Mouse (Mus musculus): ENCODE data around the gene Noxo1. TPM values are rescaled to one million over a fixed set of nuclear protein-coding genes. Genes with fewer than 3 reads are reported as not detected.

The Noxo1 gene
- polyA plus RNA-seq, 1 experiment: 0.89 TPM

GRCm38 (mm10) chr17:24671346-24671745 is 24.7 kb upstream of the Noxo1 start:
- TF ChIP-seq GATA1 (IDR thresholded peaks at IDR 0.05; ENCODE audit: low read length): no peak

GRCm38 (mm10) chr17:24672141-24672540 is 23.9 kb upstream of the Noxo1 start:
- no peak for TF ChIP-seq GATA1 (IDR thresholded peaks at IDR 0.05; ENCODE audit: low read length)

DNA sequence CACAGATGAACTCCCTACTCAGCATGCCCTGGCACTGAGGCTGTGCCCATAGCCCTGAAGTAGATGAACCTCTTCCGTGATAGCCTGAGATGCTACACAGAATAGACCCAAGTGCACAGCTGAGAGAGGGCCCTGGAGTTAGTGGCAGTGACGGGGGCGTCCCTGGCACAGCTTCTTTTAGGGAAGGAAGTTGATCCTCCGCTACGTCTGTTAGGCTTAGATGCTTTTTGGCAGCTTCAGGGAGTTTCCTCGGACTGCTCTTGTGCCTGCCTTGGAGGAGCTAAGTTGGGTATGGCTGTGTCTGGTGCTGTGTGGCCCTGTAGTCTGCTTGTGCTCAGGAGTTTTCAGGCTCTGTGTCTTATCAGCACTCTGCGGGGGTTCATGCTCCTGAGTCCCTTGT is 21.8 kb upstream of the Noxo1 start:
- no peak for TF ChIP-seq GATA1 (IDR thresholded peaks at IDR 0.05; ENCODE audit: low read length)

- no peak for TF ChIP-seq GATA1 (IDR thresholded peaks at IDR 0.05; ENCODE audit: low read length)
Measured at GRCm38 (mm10) chr17:24676187-24676586, 19.8 kb upstream of the Noxo1 start.

- no peak for TF ChIP-seq GATA1 (IDR thresholded peaks at IDR 0.05; ENCODE audit: low read length)
Measured at GRCm38 (mm10) chr17:24676877-24677276, 19.2 kb upstream of the Noxo1 start.

- TF ChIP-seq GATA1 (IDR thresholded peaks at IDR 0.05; ENCODE audit: low read length): no peak
Measured at GRCm38 (mm10) chr17:24677500-24678080, 18.4 kb upstream of the Noxo1 start.

GRCm38 (mm10) chr17:24686514-24686913 is 9.5 kb upstream of the Noxo1 start:
- TF ChIP-seq GATA1 (IDR thresholded peaks at IDR 0.05; ENCODE audit: low read length): no peak

DNA sequence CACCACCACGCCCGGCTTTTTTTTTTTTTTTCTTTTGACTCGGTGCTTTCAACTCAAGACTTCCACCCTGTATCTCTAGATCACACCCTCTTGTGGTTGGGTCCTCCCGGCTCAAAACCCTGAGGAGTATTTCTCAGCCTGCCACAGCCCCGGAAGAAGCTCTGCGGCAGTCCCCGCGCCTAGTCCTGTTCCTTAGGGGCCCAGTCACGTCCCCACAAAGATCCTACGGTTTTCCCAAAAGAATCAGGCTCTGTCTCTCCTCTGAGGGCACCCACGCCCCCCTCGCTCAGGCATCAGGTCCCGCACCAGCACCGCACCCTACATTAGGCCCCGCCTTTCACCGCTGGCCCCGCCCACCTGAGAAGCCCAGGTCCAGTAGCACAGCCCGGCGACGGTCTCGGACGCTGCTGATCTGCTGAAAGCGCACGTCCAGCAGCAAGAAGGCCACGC is 8.9 kb upstream of the Noxo1 start:
- no peak for TF ChIP-seq GATA1 (IDR thresholded peaks at IDR 0.05; ENCODE audit: low read length)

- no peak for TF ChIP-seq GATA1 (IDR thresholded peaks at IDR 0.05; ENCODE audit: low read length)
Measured at GRCm38 (mm10) chr17:24687599-24687998, 8.4 kb upstream of the Noxo1 start.

DNA sequence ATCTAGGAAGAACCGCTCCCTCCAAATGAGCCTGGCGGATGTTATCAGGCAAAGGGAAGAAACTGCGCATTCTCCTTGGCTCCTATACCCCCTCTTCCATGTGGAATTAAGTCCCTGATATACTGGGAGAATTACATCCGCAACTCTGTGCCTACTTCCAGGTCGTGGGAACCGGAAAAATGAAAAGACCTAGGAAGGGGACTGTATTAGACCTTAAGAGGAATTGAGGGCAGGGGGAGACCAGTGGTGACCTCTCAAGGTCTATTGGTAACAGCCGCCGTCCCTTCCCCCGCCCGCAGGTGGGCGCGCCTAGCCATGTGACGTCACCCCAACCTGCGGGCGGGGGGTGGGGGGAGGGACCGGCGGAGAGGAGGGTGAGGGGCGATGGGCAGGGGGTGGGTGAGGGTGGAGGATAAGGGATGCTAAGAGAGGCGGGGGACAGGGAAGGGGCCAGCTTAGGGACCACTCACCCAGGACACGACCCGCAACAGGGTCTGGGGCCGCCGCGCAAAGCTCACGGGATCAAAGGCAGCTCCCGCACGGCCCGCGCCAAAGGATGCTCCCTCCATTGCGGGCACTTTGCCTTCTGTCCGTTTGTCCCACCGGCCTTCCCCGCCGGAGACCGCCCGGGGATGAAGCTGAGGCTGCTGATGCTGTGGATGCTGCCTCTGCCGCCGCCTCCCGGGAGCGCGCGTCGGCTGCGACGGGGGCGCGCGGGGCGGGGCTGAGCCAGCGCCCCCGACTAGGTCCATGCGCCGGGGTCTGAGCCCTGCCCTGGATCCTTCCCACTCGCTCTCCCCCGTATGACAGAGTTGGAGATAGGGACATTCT is 6.6 kb upstream of the Noxo1 start, which contains the start of gene Syngr3:
TSS of gene Syngr3 (minus strand) at position 705 of the 831 bp plus-strand sequence.
- no peak for TF ChIP-seq GATA1 (IDR thresholded peaks at IDR 0.05; ENCODE audit: low read length)

DNA sequence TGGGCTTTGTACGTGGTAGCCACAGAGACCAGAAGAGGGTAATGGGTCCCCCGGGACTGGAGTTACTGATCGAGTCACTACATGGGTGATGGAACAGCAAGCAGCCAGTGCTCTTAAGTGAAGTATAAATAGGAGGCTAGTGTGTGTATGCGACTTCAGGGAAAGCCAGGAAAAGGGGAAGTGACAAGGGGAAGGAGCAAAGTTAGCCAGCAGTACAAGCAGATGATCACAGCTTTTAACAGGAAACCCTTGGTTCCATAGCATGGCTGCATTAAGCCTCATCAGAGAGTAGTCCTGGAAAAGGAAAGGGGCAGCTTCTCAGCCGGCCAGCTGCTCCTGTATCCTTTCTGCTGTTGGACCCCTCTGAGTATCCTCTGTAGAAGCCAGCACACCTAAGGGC is 3.6 kb upstream of the Noxo1 start:
- TF ChIP-seq GATA1 (IDR thresholded peaks at IDR 0.05; ENCODE audit: low read length): no peak

DNA sequence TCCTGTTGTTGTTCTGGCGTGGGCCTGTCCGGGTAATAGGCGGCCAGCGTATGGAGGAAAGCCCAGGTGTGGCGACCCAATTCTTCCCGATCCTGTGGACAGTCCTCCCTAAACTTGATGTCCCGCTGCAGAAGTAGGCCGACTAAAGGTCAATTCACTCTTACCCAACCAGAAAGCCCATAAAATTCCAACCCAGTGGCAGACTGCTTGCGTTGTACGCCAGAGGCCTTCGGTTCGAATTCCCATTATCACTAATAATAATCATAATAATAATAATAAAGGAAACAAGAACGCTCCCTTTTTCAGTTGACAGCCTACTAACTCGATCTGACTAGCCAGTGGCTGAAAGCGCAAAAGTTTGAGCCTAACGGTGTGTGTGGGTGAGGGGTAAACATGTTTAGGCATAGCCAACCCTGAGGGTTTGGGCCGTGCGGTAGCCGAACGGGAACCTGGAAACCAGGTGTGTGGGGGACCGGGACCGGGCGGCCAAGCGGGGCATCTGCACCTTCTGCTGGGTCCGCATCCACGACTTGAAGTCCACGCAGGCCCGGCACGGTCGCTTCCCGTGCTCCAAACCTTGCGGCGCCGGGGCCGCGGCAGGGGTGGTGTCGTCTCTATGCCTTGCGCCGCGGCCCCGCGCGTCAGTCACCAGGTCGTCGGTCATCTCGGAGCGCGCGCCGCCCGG is 566 bp upstream of the Noxo1 start:
- no peak for TF ChIP-seq GATA1 (IDR thresholded peaks at IDR 0.05; ENCODE audit: low read length)

GRCm38 (mm10) chr17:24697985-24698384 is 2.0 kb downstream of the Noxo1 start:
- TF ChIP-seq GATA1 (IDR thresholded peaks at IDR 0.05; ENCODE audit: low read length): no peak

- no peak for TF ChIP-seq GATA1 (IDR thresholded peaks at IDR 0.05; ENCODE audit: low read length)
Measured at GRCm38 (mm10) chr17:24698715-24699114, 2.7 kb downstream of the Noxo1 start.

- TF ChIP-seq GATA1 (IDR thresholded peaks at IDR 0.05; ENCODE audit: low read length): no peak
Measured at GRCm38 (mm10) chr17:24699473-24699872, 3.4 kb downstream of the Noxo1 start.

DNA sequence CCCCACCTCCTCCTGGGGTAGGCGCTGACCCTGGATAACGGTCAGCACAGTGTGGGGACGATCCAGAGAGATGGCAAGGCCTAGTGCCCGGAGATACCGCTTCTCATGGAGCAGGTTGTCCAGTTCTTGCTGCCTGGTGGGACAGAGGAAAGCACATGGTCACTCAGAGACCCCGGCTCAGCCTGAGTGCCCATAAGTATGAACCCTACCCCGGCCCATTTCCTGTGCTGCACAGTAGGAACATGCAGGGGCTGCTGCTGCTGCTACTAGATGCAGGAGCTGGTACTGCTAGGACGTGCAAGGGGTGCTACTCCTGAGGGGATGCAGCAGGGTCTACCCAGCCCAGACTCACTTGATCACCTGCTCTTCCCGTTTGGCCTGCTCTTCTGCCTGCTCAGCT is 5.2 kb downstream of the Noxo1 start:
- TF ChIP-seq GATA1 (IDR thresholded peaks at IDR 0.05; ENCODE audit: low read length): no peak

All from G1E-ER4 (cell line).